Mouse (Mus musculus) forebrain, embryonic 10.5 days (tissue): ENCODE data around the gene Nuak2. TPM values are rescaled to one million over a fixed set of nuclear protein-coding genes. Genes with fewer than 3 reads are reported as not detected.
A peak's percentile ranks its signal among the peaks of the same experiment; 100 is the strongest.
"Not testable (repeated sequence)": the region's sequence is repeated elsewhere in the genome, so short reads cannot be mapped to it uniquely, and the experiment has no call there.

Experiments
- DNase-seq: peaks from one replicate; pipeline ENCODE4 v3.0.0-alpha.2; 2017; ENCODE audit warnings: low spot score; ENCODE audit errors: extremely low spot score
- H3K27ac ChIP-seq: fragments of 300-500 bp; sonication (generic); 2 replicates; pipeline ENCODE4 v1.5.1; 2016; ENCODE audit warnings: mild to moderate bottlenecking
- H3K27me3 ChIP-seq: fragments of 300-500 bp; sonication (generic); 2 replicates; pipeline ENCODE4 v1.6.1; 2016; ENCODE audit warnings: mild to moderate bottlenecking; ENCODE audit not compliant: poor library complexity, severe bottlenecking
- H3K36me3 ChIP-seq: fragments of 300-500 bp; sonication (generic); replicated peaks from 2 replicates; pipeline ENCODE4 v1.6.1; 2016; ENCODE audit warnings: mild to moderate bottlenecking, moderate library complexity
- H3K4me1 ChIP-seq: fragments of 300-500 bp; sonication (generic); 2 replicates; pipeline ENCODE4 v1.6.1; 2016
- H3K4me3 ChIP-seq: fragments of 300-500 bp; sonication (generic); 2 replicates; pipeline ENCODE4 v1.5.1; 2016; ENCODE audit warnings: mild to moderate bottlenecking, moderate library complexity
- H3K9me3 ChIP-seq: fragments of 300-500 bp; sonication (generic); 2 replicates; pipeline ENCODE4 v1.6.1; 2016; ENCODE audit warnings: mild to moderate bottlenecking, moderate library complexity
- WGBS: fragments of 180-500 bp; shearing (Covaris S2); methylation state at CpG from one replicate; pipeline ENCODE4 v1.1.7; 2016; 5-methylcytosine and 5-hydroxymethylcytosine counted together
- polyA plus RNA-seq: library from polyadenylated mRNA; unstranded; fragments of >200 nt; fragmentation: Nextera tagmentation; extraction: Ambion mirVana; gene quantifications from 2 replicates; pipeline ENCODE4 v1.2.1, GENCODE M21; 2016

The Nuak2 gene
- polyA plus RNA-seq, result 49.9 TPM in 2 replicates

DNA sequence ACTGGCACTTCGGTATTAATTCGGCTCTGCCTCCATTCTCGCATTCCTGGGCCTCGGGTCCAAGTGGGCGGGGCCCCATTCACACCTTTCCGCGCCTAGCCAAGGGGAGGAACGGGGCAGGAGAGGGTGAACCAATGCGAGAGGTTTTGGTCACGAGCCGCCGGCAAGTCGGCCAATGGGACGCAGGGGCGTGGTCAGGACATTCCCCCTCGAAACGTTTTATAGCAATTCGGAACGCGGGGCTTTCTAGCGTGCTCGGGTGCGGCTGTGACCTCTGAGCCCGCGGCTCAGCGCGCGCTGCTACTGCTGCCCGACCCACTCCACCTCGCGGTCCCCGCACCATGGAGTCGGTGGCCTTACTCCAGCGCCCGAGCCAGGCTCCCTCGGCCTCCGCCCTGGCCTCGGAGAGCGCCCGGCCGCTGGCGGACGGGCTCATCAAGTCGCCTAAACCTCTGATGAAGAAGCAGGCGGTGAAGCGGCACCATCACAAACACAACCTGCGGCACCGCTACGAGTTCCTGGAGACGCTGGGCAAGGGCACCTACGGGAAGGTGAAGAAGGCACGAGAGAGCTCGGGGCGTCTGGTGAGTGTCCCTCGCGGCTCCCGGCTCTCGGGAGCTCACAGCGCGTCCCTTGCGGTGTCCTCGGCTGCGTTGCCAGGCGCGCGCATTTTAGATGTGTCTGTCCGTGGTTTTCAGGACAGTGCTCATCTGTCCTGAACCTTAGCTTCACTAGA is at the start of gene Nuak2:
Nuak2 (plus strand) TSS at position 238 of the 736 bp plus-strand sequence.
- no peaks in the 10 kb centered on the region for H3K9me3 ChIP-seq
- peaks cover 31% of the 10 kb centered on the region for H3K36me3 ChIP-seq
- DNase-seq, result peak; percentile 92
- under 1% methylated on average over 67 of the region's 67 CpGs for WGBS
- peaks cover 81% of the 10 kb centered on the region for H3K4me1 ChIP-seq
- H3K4me3 ChIP-seq, result peak within 1 kb of the TSS; percentile 82
- H3K27me3 ChIP-seq, result peaks cover 37% of the 10 kb centered on the region
- H3K27ac ChIP-seq, result peak within 1 kb of the TSS; percentile 95

DNA sequence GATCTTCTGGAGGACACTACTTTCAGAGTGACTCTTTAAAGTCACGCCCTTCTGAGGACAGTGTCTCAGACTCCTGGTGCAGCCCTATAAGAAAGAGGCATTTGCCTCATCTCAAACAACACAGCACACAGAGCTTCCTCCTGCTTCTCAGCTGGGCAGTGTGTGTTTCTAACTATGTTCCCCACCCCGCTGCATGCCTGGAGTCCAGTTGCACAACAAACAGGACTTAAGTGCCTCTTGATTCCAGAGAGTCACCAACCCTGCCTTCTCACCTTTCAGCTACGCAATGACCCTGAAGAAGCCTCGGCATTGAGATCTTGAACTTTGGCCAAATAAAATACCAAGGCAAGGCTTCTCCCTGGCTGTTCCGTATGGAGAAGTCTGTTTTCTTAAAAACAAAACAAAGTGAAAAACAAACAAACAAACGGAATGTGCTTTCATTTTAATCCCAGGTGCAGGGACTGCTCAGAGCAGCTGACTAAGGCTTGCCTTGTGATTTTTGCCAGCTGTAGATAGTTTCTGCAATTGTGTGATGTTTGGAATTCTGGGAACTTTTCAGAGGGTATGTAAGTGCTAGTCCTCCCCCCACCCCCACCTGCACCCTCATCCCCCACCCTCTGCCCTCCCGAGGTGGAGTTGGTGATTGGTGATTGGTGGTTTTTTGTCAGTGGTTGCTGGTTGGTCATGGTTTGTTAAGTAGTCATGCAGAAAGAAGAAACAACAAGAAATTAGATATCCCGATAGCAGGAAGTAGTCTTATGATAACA is 49.0 kb upstream of the Nuak2 start:
- whole genome bisulfite sequencing, result 65% methylated on average over 8 of the region's 8 CpGs
- peaks cover 46% of the 10 kb centered on the region for H3K4me1 ChIP-seq
- no peaks in the 10 kb centered on the region for H3K27me3 ChIP-seq
- no peaks in the 10 kb centered on the region for H3K36me3 ChIP-seq
- no peak overlapping the region for H3K4me3 ChIP-seq
- DNase-seq, result no peak
- H3K9me3 ChIP-seq, result no peaks in the 10 kb centered on the region
- no peak overlapping the region for H3K27ac ChIP-seq

DNA sequence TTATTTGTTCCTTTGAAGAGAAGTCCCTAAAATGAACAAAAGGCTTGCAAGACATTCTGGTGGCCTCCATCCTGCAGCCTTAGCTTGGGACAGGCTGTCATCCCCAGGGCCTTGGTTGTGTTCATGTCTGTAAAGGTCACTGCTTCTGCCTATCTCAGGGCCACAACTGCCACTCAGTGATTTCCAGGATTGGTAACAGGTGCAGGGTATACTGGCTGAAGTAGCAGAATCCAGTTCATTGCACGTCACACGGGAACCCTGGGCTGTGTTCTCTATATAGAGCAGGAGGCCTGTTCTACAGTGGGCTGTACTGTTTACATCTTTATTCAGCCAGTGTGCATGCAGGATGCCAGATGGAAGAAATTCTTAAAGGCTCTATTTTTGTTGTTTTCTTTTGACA is 48.0 kb upstream of the Nuak2 start:
- 87% methylated on average over 2 of the region's 2 CpGs for WGBS
- H3K27me3 ChIP-seq, result no peaks in the 10 kb centered on the region
- no peaks in the 10 kb centered on the region for H3K36me3 ChIP-seq
- DNase-seq, result no peak
- H3K27ac ChIP-seq, result no peak overlapping the region
- no peak overlapping the region for H3K4me3 ChIP-seq
- peaks cover 45% of the 10 kb centered on the region for H3K4me1 ChIP-seq
- H3K9me3 ChIP-seq, result no peaks in the 10 kb centered on the region

DNA sequence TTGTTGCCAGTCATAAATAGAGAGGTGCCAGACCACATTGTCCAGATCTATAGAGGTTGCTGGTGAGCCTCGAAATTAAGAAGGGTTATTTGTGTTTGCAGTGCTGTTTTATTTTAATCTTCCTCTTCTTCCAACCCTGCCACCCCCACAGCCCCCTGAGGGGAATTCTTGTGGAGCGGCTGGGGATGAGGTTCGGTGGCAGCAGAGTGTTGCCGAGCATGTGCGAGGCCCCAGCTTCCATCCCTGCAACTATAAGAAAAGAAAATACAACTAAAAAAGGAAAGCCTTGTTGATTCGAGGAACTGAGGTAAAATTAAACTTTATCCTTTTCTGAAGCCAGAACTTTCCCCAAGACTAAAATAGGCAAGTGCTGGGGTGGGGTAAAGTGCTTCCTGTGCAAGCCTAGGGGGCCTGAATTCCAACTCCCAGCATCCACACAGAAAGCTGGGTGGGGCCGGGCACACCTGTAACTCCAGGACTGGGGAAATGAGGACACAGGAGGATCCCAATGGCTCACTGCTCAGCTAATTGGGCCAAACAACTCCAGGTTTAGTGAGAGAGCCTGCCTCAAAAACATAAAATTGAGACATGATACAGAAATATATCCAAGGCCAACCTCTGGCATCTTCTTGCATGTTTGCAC is 47.4 kb upstream of the Nuak2 start:
- H3K36me3 ChIP-seq, result no peaks in the 10 kb centered on the region
- no peak for DNase-seq
- H3K27ac ChIP-seq, result no peak overlapping the region
- H3K4me3 ChIP-seq, result no peak overlapping the region
- H3K9me3 ChIP-seq, result no peaks in the 10 kb centered on the region
- H3K4me1 ChIP-seq, result peaks cover 39% of the 10 kb centered on the region
- 49% methylated on average over 7 of the region's 7 CpGs for WGBS
- H3K27me3 ChIP-seq, result no peaks in the 10 kb centered on the region

DNA sequence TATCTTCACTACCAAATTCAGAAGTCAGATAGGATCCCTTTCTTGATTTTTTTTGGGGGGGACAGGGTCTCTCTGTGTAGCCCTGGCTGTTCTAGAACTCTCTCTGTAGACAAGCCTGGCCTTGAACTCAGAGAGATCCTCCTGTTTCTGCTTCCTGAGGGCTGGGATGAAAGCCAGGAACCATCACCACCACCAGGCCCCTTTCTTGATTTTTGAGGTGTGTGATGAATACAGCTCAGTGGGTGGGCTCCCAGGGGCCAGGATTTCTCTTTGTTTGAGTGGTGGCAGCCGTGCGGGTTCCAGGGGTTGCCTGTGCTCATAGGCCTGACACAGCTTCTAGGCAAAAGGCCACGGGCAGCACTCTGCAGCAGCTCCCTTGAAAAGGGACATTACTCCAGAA is 44.7 kb upstream of the Nuak2 start:
- no peaks in the 10 kb centered on the region for H3K36me3 ChIP-seq
- H3K4me1 ChIP-seq, result peaks cover 31% of the 10 kb centered on the region
- no peak for DNase-seq
- H3K4me3 ChIP-seq, result no peak overlapping the region
- 64% methylated on average over 3 of the region's 3 CpGs for WGBS
- H3K27ac ChIP-seq, result no peak overlapping the region
- H3K27me3 ChIP-seq, result no peaks in the 10 kb centered on the region; the same call in 1 of the 2 replicates
- H3K9me3 ChIP-seq, result no peaks in the 10 kb centered on the region

DNA sequence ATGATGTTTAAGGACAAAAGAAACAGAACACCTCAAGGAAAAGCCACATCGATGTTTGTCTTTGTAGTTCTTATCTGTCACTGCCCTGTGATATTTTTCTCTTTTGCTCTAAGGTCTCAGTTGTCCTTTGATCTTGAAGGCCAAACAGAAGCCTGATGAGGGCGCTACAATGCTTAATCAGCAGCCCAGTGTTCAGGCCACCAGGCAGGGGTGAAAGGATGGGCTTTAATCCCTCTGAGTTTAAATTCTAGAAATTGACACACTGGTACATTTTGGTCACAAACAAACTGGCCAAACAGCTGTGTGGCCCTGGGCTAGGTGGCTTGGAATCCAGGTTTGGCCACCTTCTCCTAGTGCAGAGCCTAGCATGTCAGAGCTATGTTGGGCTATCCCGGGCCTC is 39.2 kb upstream of the Nuak2 start:
- Histone ChIP-seq H3K4me3 (no peak overlapping the region), H3K27me3 (peaks cover 13% of the 10 kb centered on the region; the same call in 1 of the 2 replicates), H3K4me1 (peaks cover 12% of the 10 kb centered on the region), H3K27ac (no peak overlapping the region), H3K36me3 (no peaks in the 10 kb centered on the region), H3K9me3 (no peaks in the 10 kb centered on the region)
- 82% methylated on average over 3 of the region's 3 CpGs for WGBS
- DNase-seq, result no peak

DNA sequence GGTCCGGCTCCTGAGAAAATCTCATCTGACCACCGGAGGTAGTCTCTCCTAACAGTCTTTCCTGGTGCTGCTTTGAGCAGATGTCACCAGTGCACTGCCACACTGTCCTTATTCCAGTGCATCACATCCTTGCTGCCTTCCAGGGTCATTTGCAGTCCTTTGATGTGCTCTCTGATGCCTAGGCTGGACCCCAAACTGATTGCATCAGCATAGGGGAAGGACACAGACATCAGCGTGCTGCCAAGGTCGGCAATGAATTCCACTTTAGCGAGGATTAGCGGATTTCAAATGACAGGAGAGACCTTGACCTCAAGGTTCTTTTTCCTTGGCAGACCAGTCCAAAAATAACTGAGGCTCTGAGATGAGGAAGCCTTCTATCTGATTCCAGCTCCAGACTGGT is 38.8 kb upstream of the Nuak2 start:
- WGBS, result 80% methylated on average over 6 of the region's 6 CpGs
- Histone ChIP-seq H3K4me1 (peaks cover 17% of the 10 kb centered on the region), H3K27me3 (peaks cover 13% of the 10 kb centered on the region), H3K27ac (no peak overlapping the region), H3K36me3 (no peaks in the 10 kb centered on the region), H3K4me3 (no peak overlapping the region), H3K9me3 (no peaks in the 10 kb centered on the region)
- DNase-seq, result no peak

DNA sequence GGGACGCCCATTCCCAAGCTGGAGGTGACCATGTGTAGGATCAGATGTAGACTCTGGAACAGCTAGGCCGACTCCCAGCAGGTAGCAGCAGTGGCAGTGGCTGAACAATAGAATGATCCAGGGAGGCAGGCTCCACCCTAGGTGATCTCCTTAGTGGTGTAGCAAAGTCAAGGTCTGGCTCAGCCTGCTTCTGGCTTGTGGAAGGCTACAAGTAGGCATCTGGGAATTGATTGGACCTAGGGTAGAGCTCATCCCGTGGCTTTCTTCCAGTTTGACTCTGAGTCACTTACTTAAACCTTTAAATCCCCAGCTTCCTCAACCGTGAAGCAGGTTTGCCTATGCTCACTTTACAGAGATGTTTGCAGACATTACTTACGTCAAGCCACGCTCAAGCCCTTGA is 35.3 kb upstream of the Nuak2 start:
- 70% methylated on average over 6 of the region's 6 CpGs for WGBS
- H3K27ac ChIP-seq, DNase-seq, H3K36me3 ChIP-seq, H3K9me3 ChIP-seq, H3K4me3 ChIP-seq: not testable (repeated sequence)
- Histone ChIP-seq H3K27me3 (peaks cover 36% of the 10 kb centered on the region), H3K4me1 (peaks cover 38% of the 10 kb centered on the region)

DNA sequence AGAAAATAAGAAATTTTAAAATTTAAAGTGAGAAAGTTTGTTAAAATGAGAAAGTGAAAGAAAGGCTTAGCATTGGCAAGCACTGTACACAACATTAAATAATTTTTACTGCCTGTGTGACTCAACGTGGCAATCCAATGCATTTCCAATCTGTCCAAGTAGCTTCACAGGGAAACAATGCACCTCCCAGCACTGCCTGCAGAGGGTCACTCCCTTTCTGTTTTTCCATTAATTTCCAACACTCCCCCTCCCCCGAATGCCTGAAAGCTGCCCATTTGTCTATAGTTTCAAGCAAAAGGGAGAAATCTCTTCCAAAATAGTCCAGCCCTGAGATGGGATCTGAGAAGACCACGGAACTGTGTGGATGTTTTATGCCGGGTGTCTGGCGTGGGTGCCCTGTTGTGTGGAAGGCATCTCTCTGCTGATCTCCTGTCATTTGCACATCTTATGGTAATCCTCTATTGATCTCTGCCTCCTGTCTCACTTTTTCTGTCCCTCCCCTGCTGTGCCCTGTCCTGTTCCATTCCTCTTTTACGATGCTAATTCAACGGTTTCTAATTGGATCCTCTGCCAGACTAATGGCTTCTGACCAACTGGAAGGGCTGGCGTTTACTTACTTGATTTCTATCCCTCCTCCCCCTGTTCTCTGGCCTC is 34.3 kb upstream of the Nuak2 start:
- peaks cover 46% of the 10 kb centered on the region for H3K27me3 ChIP-seq
- DNase-seq, result no peak
- no peaks in the 10 kb centered on the region for H3K36me3 ChIP-seq
- H3K9me3 ChIP-seq, result no peaks in the 10 kb centered on the region
- 0 out of 2 replicates have a peak overlapping the region, but pooled peaks have one; percentile 15 for H3K4me3 ChIP-seq
- H3K4me1 ChIP-seq, result peaks cover 38% of the 10 kb centered on the region
- 9% methylated on average over 8 of the region's 8 CpGs for WGBS
- H3K27ac ChIP-seq, result peak overlapping the region; percentile 66

DNA sequence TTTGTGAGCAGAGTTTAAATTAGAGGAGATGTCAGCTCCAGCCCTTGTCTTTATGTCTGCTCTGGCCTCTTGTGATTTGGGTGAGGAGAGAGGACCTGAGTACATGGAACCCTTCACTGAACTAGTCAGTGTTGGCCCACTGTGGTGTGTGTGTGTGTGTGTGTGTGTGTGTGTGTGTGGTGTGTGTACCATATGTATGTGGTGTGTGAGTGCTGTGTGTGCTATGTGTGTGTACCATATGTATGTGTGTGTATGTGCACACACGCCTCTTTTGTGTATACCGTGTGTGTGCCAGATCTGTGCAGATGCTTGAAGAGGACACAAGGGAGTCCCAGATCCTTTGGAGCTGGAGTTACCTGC is 33.8 kb upstream of the Nuak2 start:
- H3K4me3 ChIP-seq, result no peak overlapping the region
- no peaks in the 10 kb centered on the region for H3K36me3 ChIP-seq
- no peaks in the 10 kb centered on the region for H3K9me3 ChIP-seq
- DNase-seq, result no peak
- peak overlapping the region; percentile 57 for H3K27ac ChIP-seq
- peaks cover 40% of the 10 kb centered on the region for H3K4me1 ChIP-seq
- 81% methylated on average over 2 of the region's 2 CpGs for WGBS
- H3K27me3 ChIP-seq, result peaks cover 51% of the 10 kb centered on the region

DNA sequence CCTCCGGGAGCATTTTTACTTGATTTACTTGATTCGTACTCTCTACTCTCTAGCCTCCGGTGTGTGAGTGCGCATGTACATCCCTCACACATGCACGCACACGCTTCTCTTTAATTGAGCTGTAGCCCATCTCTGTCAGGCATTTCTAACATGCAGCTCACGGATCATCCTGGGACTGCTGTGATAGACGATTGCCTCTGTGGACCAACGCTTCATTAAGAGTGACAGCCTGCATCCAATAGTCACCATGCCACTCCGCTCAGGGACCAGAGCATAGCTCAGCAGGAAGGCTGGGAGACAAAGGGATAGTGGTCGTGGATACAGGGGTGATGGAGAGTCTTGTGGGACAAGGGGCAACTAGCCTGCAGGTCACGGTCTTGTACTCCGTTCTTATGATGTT is 32.9 kb upstream of the Nuak2 start:
- no peaks in the 10 kb centered on the region for H3K36me3 ChIP-seq
- H3K27ac ChIP-seq, result peak overlapping the region; percentile 48; the same call in 1 of the 2 replicates
- DNase-seq, result no peak
- H3K9me3 ChIP-seq, result no peaks in the 10 kb centered on the region
- H3K27me3 ChIP-seq, result peaks cover 59% of the 10 kb centered on the region
- WGBS, result 63% methylated on average over 13 of the region's 13 CpGs
- peaks cover 48% of the 10 kb centered on the region for H3K4me1 ChIP-seq
- no peak overlapping the region for H3K4me3 ChIP-seq

DNA sequence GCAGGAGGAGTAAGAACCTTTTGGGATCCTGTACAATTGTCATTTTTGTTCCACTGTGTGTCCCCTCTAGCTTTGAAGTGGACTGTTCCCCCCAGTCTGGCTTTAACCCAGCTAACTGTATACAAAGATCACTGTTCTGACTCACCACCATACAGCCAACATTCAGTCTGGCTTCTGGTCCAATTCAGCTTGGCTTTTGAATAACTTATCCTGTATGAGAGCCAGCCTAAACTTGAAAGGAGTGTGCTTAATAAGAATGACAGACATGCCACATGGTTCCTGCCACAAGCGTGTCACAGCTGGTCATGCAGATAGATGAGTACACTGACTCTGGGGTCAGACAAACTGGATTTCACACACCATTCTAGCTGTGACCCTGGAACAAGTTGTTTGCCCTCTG is 29.2 kb upstream of the Nuak2 start:
- no peak overlapping the region for H3K4me3 ChIP-seq
- no peaks in the 10 kb centered on the region for H3K9me3 ChIP-seq
- H3K27me3 ChIP-seq, result peaks cover 74% of the 10 kb centered on the region
- no peak overlapping the region for H3K27ac ChIP-seq
- peaks cover 73% of the 10 kb centered on the region for H3K4me1 ChIP-seq
- H3K36me3 ChIP-seq, result no peaks in the 10 kb centered on the region
- no peak for DNase-seq
- WGBS, result 96% methylated on average over 1 of the region's 1 CpGs
